Comparison of ENCODE assay signal across 13 mouse cellular contexts in the genomic region with DNA sequence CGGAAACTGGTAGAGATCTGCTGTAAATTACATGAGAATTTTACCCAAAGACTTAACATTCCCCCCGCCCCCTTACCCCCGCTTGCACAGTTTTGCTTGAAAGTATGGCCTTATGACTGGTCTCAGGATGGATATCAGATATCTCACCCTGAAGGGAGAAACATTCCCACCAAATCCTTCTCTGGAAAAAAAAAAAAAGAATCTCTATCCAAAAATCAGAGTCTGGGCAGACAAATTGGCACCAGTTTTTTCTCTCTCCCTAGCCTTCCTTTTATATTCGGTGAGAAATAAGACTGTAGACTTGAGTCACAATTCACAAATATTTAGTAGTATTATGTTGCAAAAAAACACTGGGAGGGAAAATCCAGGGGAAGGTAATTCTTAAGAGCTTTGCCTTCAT.
"Had no signal": no experiment of that assay in that cellular context is flagged by ENCODE, and none has a peak within 500 bp of the region (broad histone marks: within the 10 kb centered on the region; RNA-seq: fewer than 3 reads in every experiment).

No protein-coding gene starts in this region.

- H3K36me3 ChIP-seq: intestine, embryonic 15.5 days; kidney, embryonic 15.5 days; liver, embryonic 12.5 days; lung, embryonic 15.5 days; midbrain, embryonic 12.5 days; neural tube, embryonic 12.5 days had no signal

- H3K4me1 ChIP-seq: intestine, embryonic 15.5 days; liver, embryonic 12.5 days; megakaryocyte, embryonic 14.5 days; midbrain, embryonic 12.5 days; neural tube, embryonic 12.5 days had no signal

- H3K4me3 ChIP-seq: intestine, embryonic 15.5 days; kidney, embryonic 15.5 days; liver, embryonic 12.5 days; lung, embryonic 15.5 days; megakaryocyte, embryonic 14.5 days; midbrain, embryonic 12.5 days; neural tube, embryonic 12.5 days had no signal

- ATAC-seq: intestine, embryonic 15.5 days; liver, embryonic 12.5 days had no signal

- H3K27me3 ChIP-seq: intestine, embryonic 15.5 days; kidney, embryonic 15.5 days; liver, embryonic 12.5 days; lung, embryonic 15.5 days; midbrain, embryonic 12.5 days; neural tube, embryonic 12.5 days had no signal

- DNase-seq: kidney, adult 18-20 months; kidney, postnatal 14 days; left cerebral cortex, postnatal 4 days; lung, postnatal 14 days had no signal

- H3K27ac ChIP-seq: intestine, embryonic 15.5 days; kidney, embryonic 15.5 days; liver, embryonic 12.5 days; lung, embryonic 15.5 days; macrophage; midbrain, embryonic 12.5 days; neural tube, embryonic 12.5 days; stomach, postnatal 0 days had no signal

- H3K4me2 ChIP-seq: intestine, embryonic 15.5 days; kidney, embryonic 15.5 days; liver, embryonic 12.5 days; lung, embryonic 15.5 days; midbrain, embryonic 12.5 days; neural tube, embryonic 12.5 days had no signal

- H3K9me3 ChIP-seq: intestine, embryonic 15.5 days; kidney, embryonic 15.5 days; liver, embryonic 12.5 days; lung, embryonic 15.5 days; megakaryocyte, embryonic 14.5 days; midbrain, embryonic 12.5 days; neural tube, embryonic 12.5 days had no signal

- H3K9ac ChIP-seq: intestine, embryonic 15.5 days; kidney, embryonic 15.5 days; liver, embryonic 12.5 days; lung, embryonic 15.5 days; midbrain, embryonic 12.5 days; neural tube, embryonic 12.5 days had no signal
